Mouse (Mus musculus) large intestine, adult 2 months (tissue): ENCODE measurements around the gene Otos. TPM values are rescaled to one million over a fixed set of nuclear protein-coding genes. Genes with fewer than 3 reads are reported as not detected.

Experiments
- DNase-seq: peaks from one replicate; pipeline ENCODE4 v3.0.0-alpha.2; 2012; ENCODE audit warnings: low read depth, low spot score
- WGBS: fragments of 180-500 bp; shearing (Covaris S2); methylation state at CpG from one replicate; pipeline ENCODE4 v1.1.7; 2018; 5-methylcytosine and 5-hydroxymethylcytosine counted together
- polyA plus RNA-seq: library from polyadenylated mRNA; depleted of rRNA; stranded (reverse); fragments of >200 nt; gene quantifications from 2 replicates; pipeline ENCODE4 v1.2.3, GENCODE M21; 2012; rRNA removed

The Otos gene
- polyA plus RNA-seq, 1 experiment: 0.19 TPM

GRCm38 (mm10) chr1:92617488-92617887, 31.2 kb downstream of the Otos start, which contains the start of gene Olfr12:
Gene Olfr12, plus strand, starts transcription at chr1:92617788.
- no peak for DNase-seq
- WGBS: 49% methylated on average over 2 of the region's 2 CpGs

- no peak for DNase-seq
- WGBS: 42% methylated on average over 1 of the region's 1 CpGs
These were observed 32.6 kb downstream of the Otos start for GRCm38 (mm10) chr1:92616046-92616445.

GRCm38 (mm10) chr1:92614516-92614915, 34.1 kb downstream of the Otos start:
- 2% methylated on average over 1 of the region's 1 CpGs for WGBS

GRCm38 (mm10) chr1:92613175-92613574, 35.5 kb downstream of the Otos start:
- 37% methylated on average over 4 of the region's 4 CpGs for WGBS

More at GRCm38 (mm10) chr1:92614516-92614915, 34.1 kb downstream of the Otos start:
- no peak for DNase-seq

GRCm38 (mm10) chr1:92611008-92611407, 37.6 kb downstream of the Otos start:
- 3% methylated on average over 5 of the region's 5 CpGs for WGBS

More at GRCm38 (mm10) chr1:92613175-92613574, 35.5 kb downstream of the Otos start:
- DNase-seq: no peak

GRCm38 (mm10) chr1:92607711-92608110, 40.9 kb downstream of the Otos start:
- DNase-seq: no peak
- WGBS: 69% methylated on average over 4 of the region's 4 CpGs

More at GRCm38 (mm10) chr1:92611008-92611407, 37.6 kb downstream of the Otos start:
- DNase-seq: peak; percentile 4

GRCm38 (mm10) chr1:92605482-92605881, 43.2 kb downstream of the Otos start, which contains the start of gene Olfr1410:
Gene Olfr1410, plus strand, starts transcription at chr1:92605782.
- no peak for DNase-seq
- 81% methylated on average over 1 of the region's 1 CpGs for WGBS

- no peak for DNase-seq
- WGBS: 38% methylated on average over 3 of the region's 3 CpGs
These were observed 52.6 kb downstream of the Otos start for GRCm38 (mm10) chr1:92596019-92596418.

Other genes starting within 250 kb of the Otos start
- gene Ndufa10, start 175.0 kb downstream of the Otos start, polyA plus RNA-seq: 130 and 142 TPM in 2 replicates
- gene Olfr1416, start 163.7 kb downstream of the Otos start, polyA plus RNA-seq: not detected in 2 replicates
- not detected in 2 replicates for gene Olfr1415, start 152.7 kb downstream of the Otos start, polyA plus RNA-seq
- not detected in 2 replicates for gene Olfr1414, start 130.2 kb downstream of the Otos start, polyA plus RNA-seq
- not detected in 2 replicates for gene Olfr1413, start 77.5 kb downstream of the Otos start, polyA plus RNA-seq
- gene Olfr1412, start 63.1 kb downstream of the Otos start, polyA plus RNA-seq: not detected in 2 replicates
- not detected in 2 replicates for gene Olfr1411, start 54.4 kb downstream of the Otos start, polyA plus RNA-seq
- not detected in 2 replicates for gene Olfr1410, start 43.1 kb downstream of the Otos start, polyA plus RNA-seq
- gene Olfr12, start 31.1 kb downstream of the Otos start, polyA plus RNA-seq: not detected in 2 replicates
- 108 and 129 TPM in 2 replicates for gene Cops9, start 6.9 kb downstream of the Otos start, polyA plus RNA-seq
- gene Gpc1, start 182.8 kb upstream of the Otos start, polyA plus RNA-seq: 6.8 and 7.5 TPM in 2 replicates